Mouse (Mus musculus) layer of hippocampus, adult 18-20 months (tissue): Measurements from ENCODE around the gene Eefsec. TPM values are rescaled to one million over a fixed set of nuclear protein-coding genes. Genes with fewer than 3 reads are reported as not detected.

Experiments
- DNase-seq, 2 experiments: peaks; one replicate each; pipeline ENCODE4 v3.0.0; 2022; ENCODE audit warnings: low spot score in 2 of 2
- total RNA-seq, 2 experiments: library from RNA; stranded (reverse); gene quantifications; 2 replicates each; pipeline ENCODE4 v1.2.3; 2021

Gene Eefsec
- total RNA-seq, 2 experiments from 2014 or later = 21.9 to 24.7 TPM

GRCm38 (mm10) chr6:88431202-88431601 is 15.1 kb downstream of the Eefsec start:
- no peak for DNase-seq

- no peak for DNase-seq
These were observed 30.1 kb downstream of the Eefsec start for GRCm38 (mm10) chr6:88416130-88416758.

- DNase-seq = no peak
These were observed 33.7 kb downstream of the Eefsec start for GRCm38 (mm10) chr6:88412604-88413003.

GRCm38 (mm10) chr6:88409492-88409891 is 36.8 kb downstream of the Eefsec start:
- DNase-seq = no peak

- peak in 1 of 2 experiments; percentile 26 for DNase-seq
These were observed 45.9 kb downstream of the Eefsec start for GRCm38 (mm10) chr6:88400451-88400850.

- DNase-seq = no peak
These were observed 48.4 kb downstream of the Eefsec start for GRCm38 (mm10) chr6:88397985-88398384.

GRCm38 (mm10) chr6:88388946-88389345 is 57.4 kb downstream of the Eefsec start:
- no peak for DNase-seq

GRCm38 (mm10) chr6:88387836-88388724 is 58.3 kb downstream of the Eefsec start:
- DNase-seq = no peak

GRCm38 (mm10) chr6:88384420-88385053 is 61.8 kb downstream of the Eefsec start:
- DNase-seq = no peak

GRCm38 (mm10) chr6:88383734-88384133 is 62.6 kb downstream of the Eefsec start:
- no peak for DNase-seq

- DNase-seq = no peak
These were observed 66.6 kb downstream of the Eefsec start for GRCm38 (mm10) chr6:88379756-88380155.

- DNase-seq = no peak
These were observed 67.5 kb downstream of the Eefsec start for GRCm38 (mm10) chr6:88378829-88379228.

- no peak for DNase-seq
These were observed 72.1 kb downstream of the Eefsec start for GRCm38 (mm10) chr6:88374247-88374646.

- DNase-seq = peak in 1 of 2 experiments; percentile 23
These were observed 76.3 kb downstream of the Eefsec start for GRCm38 (mm10) chr6:88369851-88370635.

GRCm38 (mm10) chr6:88363475-88364012 is 82.8 kb downstream of the Eefsec start:
- DNase-seq = no peak

GRCm38 (mm10) chr6:88361096-88361495 is 85.2 kb downstream of the Eefsec start:
- DNase-seq = no peak

- DNase-seq = no peak
These were observed 88.1 kb downstream of the Eefsec start for GRCm38 (mm10) chr6:88358210-88358609.

GRCm38 (mm10) chr6:88355866-88356265 is 90.5 kb downstream of the Eefsec start:
- DNase-seq = no peak

- DNase-seq = no peak
These were observed 93.8 kb downstream of the Eefsec start for GRCm38 (mm10) chr6:88352541-88352940.

- no peak for DNase-seq
These were observed 99.6 kb downstream of the Eefsec start for GRCm38 (mm10) chr6:88346776-88347175.

- no peak for DNase-seq
These were observed 101.0 kb downstream of the Eefsec start for GRCm38 (mm10) chr6:88345311-88345710.
